Mouse (Mus musculus): ENCODE data around the gene Adamts8.

GRCm38 (mm10) chr9:30906426-30906825 is 35.9 kb upstream of the Adamts8 start:
- no peak for TF ChIP-seq POLR2A (IDR thresholded peaks at IDR 0.05; ENCODE audit: control insufficient read depth, low read depth, low read length)
- no peak for TF ChIP-seq CTCF (IDR thresholded peaks at IDR 0.05; ENCODE audit: control insufficient read depth, insufficient read depth, insufficient replicate concordance, low read depth, low read length)

Data from testis, adult 2 months (tissue).